Comparison of ENCODE assay signal across 8 mouse cellular contexts in genomic region chr11:23306764-23307565, GRCm38 (mm10). TPM values are rescaled to one million over a fixed set of nuclear protein-coding genes. Genes with fewer than 3 reads are reported as not detected.
DNase-seq lines count a peak whose midpoint lies in the region; ATAC-seq and TF ChIP-seq lines count a peak whose summit lies in the region.

TSS of gene Usp34 (plus strand) at chr11:23306895.

- no peak for TF ChIP-seq CTCF in CH12.LX (conservative IDR thresholded peaks at IDR 0.05 in 1 of 2, IDR thresholded peaks at IDR 0.05 in 1 of 2; ENCODE audit: low read depth in 2 of 2, low read length in 2 of 2)

- TF ChIP-seq POLR2A in CH12.LX (IDR thresholded peaks at IDR 0.05; ENCODE audit: low read depth, low read length), result no peak

- peak; percentile 63 for DNase-seq in CH12.LX (ENCODE audit: extremely low read depth)
- peak; percentile 78 to 92 for DNase-seq in kidney, postnatal 36 days
- peak; percentile 66 to 77 for DNase-seq in lung, adult 18-20 months
- peak; percentile 81 for DNase-seq in testis, postnatal 14 days (ENCODE audit: low spot score)

- peak; percentile 66; the same call in 1 of the 2 replicates for ATAC-seq in forebrain, embryonic 12.5 days (ENCODE audit: low FRiP score)
- ATAC-seq in heart, embryonic 16.5 days (replicated peaks; ENCODE audit: extremely low read depth, insufficient read depth, low FRiP score), result peak; percentile 59
- peak; percentile 65 for ATAC-seq in neural tube, embryonic 15.5 days (ENCODE audit: low FRiP score)

- in situ Hi-C loops in CH12.LX (cut with MboI; ENCODE audit: low pct_ligation_motif_present, low pct_unique_long_range_greater_than_20kb, low sequenced_read_pairs), result no loop called here

- no peak for TF ChIP-seq EP300 in CH12.LX (IDR thresholded peaks at IDR 0.05; ENCODE audit: low read length)

- no peak for TF ChIP-seq RAD21 in CH12.LX (IDR thresholded peaks at IDR 0.05; ENCODE audit: low read depth, low read length)

- H3K4me1 ChIP-seq in CH12.LX (ENCODE audit: control insufficient read depth in 1 of 2, insufficient read depth in 2 of 2), result peaks cover 5 to 27% of the 10 kb centered on the region in 2 experiments; a peak in 3 of 4 replicates
- H3K4me1 ChIP-seq in brown adipose tissue, adult 24 weeks (ENCODE audit: control insufficient read depth, insufficient read depth, insufficient read length, low read length), result peaks cover 5% of the 10 kb centered on the region
- H3K4me1 ChIP-seq in forebrain, embryonic 12.5 days, result peaks cover 10% of the 10 kb centered on the region
- H3K4me1 ChIP-seq in heart, embryonic 16.5 days (ENCODE audit: control insufficient read depth, insufficient read depth, low read length), result peaks cover 9% of the 10 kb centered on the region
- H3K4me1 ChIP-seq in neural tube, embryonic 15.5 days, result peaks cover 23% of the 10 kb centered on the region

- H3K27me3 ChIP-seq in CH12.LX (replicated peaks), result no peaks in the 10 kb centered on the region
- no peaks in the 10 kb centered on the region for H3K27me3 ChIP-seq in forebrain, embryonic 12.5 days
- H3K27me3 ChIP-seq in heart, embryonic 16.5 days (ENCODE audit: control insufficient read depth, insufficient read depth, low read length), result no peaks in the 10 kb centered on the region
- no peaks in the 10 kb centered on the region for H3K27me3 ChIP-seq in neural tube, embryonic 15.5 days (replicated peaks)

- H3K9me3 ChIP-seq in CH12.LX (replicated peaks; ENCODE audit: low read length), result no peaks in the 10 kb centered on the region
- no peaks in the 10 kb centered on the region for H3K9me3 ChIP-seq in forebrain, embryonic 12.5 days
- H3K9me3 ChIP-seq in heart, embryonic 16.5 days (replicated peaks; ENCODE audit: control insufficient read depth, low read length), result no peaks in the 10 kb centered on the region
- H3K9me3 ChIP-seq in neural tube, embryonic 15.5 days (replicated peaks), result no peaks in the 10 kb centered on the region

- H3K9ac ChIP-seq in CH12.LX (ENCODE audit: insufficient read depth, low read depth), result peak within 1 kb of the TSS; percentile 93
- H3K9ac ChIP-seq in forebrain, embryonic 12.5 days, result peak within 1 kb of the TSS; percentile 95
- peak within 1 kb of the TSS; percentile 97 for H3K9ac ChIP-seq in heart, embryonic 16.5 days (ENCODE audit: low read length)
- peak within 1 kb of the TSS; percentile 80 for H3K9ac ChIP-seq in neural tube, embryonic 15.5 days (replicated peaks)

- peak within 1 kb of the TSS; percentile 90 for H3K27ac ChIP-seq in CH12.LX (ENCODE audit: insufficient read depth, low read depth)
- H3K27ac ChIP-seq in brown adipose tissue, adult 24 weeks (replicated peaks; ENCODE audit: low read depth, low read length), result peak within 1 kb of the TSS; percentile 94
- H3K27ac ChIP-seq in forebrain, embryonic 12.5 days, result peak within 1 kb of the TSS; percentile 99
- peak within 1 kb of the TSS; percentile 99 for H3K27ac ChIP-seq in heart, embryonic 16.5 days (ENCODE audit: low read length)
- H3K27ac ChIP-seq in neural tube, embryonic 15.5 days (replicated peaks), result peak within 1 kb of the TSS; percentile 98

- peaks cover 48% of the 10 kb centered on the region for H3K79me2 ChIP-seq in CH12.LX (replicated peaks; ENCODE audit: control insufficient read depth, extremely low read depth, insufficient read depth, poor library complexity, severe bottlenecking)

- H3K4me3 ChIP-seq in CH12.LX (replicated peaks in 1 of 3; ENCODE audit: low read depth in 2 of 3, low read length in 2 of 3, poor library complexity in 1 of 3), result peak within 1 kb of the TSS; percentile 79 to 99 (median 90)
- peak within 1 kb of the TSS; percentile 100 for H3K4me3 ChIP-seq in brown adipose tissue, adult 24 weeks (ENCODE audit: insufficient read depth, low read depth, low read length)
- peak within 1 kb of the TSS; percentile 97 for H3K4me3 ChIP-seq in forebrain, embryonic 12.5 days (replicated peaks)
- H3K4me3 ChIP-seq in heart, embryonic 16.5 days (ENCODE audit: low read length), result peak within 1 kb of the TSS; percentile 95
- H3K4me3 ChIP-seq in neural tube, embryonic 15.5 days (replicated peaks), result peak within 1 kb of the TSS; percentile 86

- under 1% methylated on average over 51 of the region's 80 CpGs for WGBS in forebrain, embryonic 12.5 days
- WGBS in heart, embryonic 16.5 days, result 1% methylated on average over 58 of the region's 80 CpGs
- under 1% methylated on average over 56 of the region's 80 CpGs for WGBS in neural tube, embryonic 15.5 days

- peak within 1 kb of the TSS; percentile 80 for H3K4me2 ChIP-seq in CH12.LX (ENCODE audit: insufficient read depth, low read depth, poor library complexity, severe bottlenecking)
- H3K4me2 ChIP-seq in forebrain, embryonic 12.5 days, result peak within 1 kb of the TSS; percentile 63
- peak within 1 kb of the TSS; percentile 81 for H3K4me2 ChIP-seq in heart, embryonic 16.5 days (ENCODE audit: low read depth, low read length)
- peak within 1 kb of the TSS; percentile 60 for H3K4me2 ChIP-seq in neural tube, embryonic 15.5 days

- dilution Hi-C loops in CH12.LX (cut with MboI; ENCODE audit: extremely low pct_ligation_motif_present, extremely low pct_unique_long_range_greater_than_20kb, low sequenced_read_pairs), result no loop called here

- peaks cover 3 to 20% of the 10 kb centered on the region in 2 experiments for H3K36me3 ChIP-seq in CH12.LX (replicated peaks in 1 of 2; ENCODE audit: control insufficient read depth in 1 of 2, insufficient read depth in 1 of 2, low read length in 1 of 2)
- peaks cover 3% of the 10 kb centered on the region; the same call in 1 of the 2 replicates for H3K36me3 ChIP-seq in forebrain, embryonic 12.5 days (replicated peaks)
- no peaks in the 10 kb centered on the region for H3K36me3 ChIP-seq in heart, embryonic 16.5 days (ENCODE audit: control insufficient read depth, insufficient read depth)
- no peaks in the 10 kb centered on the region for H3K36me3 ChIP-seq in neural tube, embryonic 15.5 days

TF ChIP-seq in CH12.LX, 34 proteins besides CTCF, POLR2A, EP300 and RAD21:
- TF ChIP-seq MXI1 (IDR thresholded peaks at IDR 0.05; ENCODE audit: low read depth, low read length) (no peak; the same call in none of the 2 replicates), UBTF (IDR thresholded peaks at IDR 0.05; ENCODE audit: low read depth, low read length) (peak; percentile 43), MYC (IDR thresholded peaks at IDR 0.05; ENCODE audit: low read depth, low read length) (0 out of 2 replicates have a peak, but pooled peaks have one; percentile 23), ZNF384 (IDR thresholded peaks at IDR 0.05; ENCODE audit: low read depth, low read length) (no peak), TCF12 (IDR thresholded peaks at IDR 0.05; ENCODE audit: low read depth, low read length) (0 out of 2 replicates have a peak, but pooled peaks have one; percentile 27), POLR2AphosphoS2 (IDR thresholded peaks at IDR 0.05; ENCODE audit: low read depth, low read length) (no peak), NELFE (IDR thresholded peaks at IDR 0.05; ENCODE audit: low read depth, low read length) (no peak), CHD2 (IDR thresholded peaks at IDR 0.05; ENCODE audit: low read length) (peak; percentile 84), HCFC1 (IDR thresholded peaks at IDR 0.05; ENCODE audit: low read depth, low read length) (0 out of 2 replicates have a peak, but pooled peaks have one; percentile 24), ZMIZ1 (IDR thresholded peaks at IDR 0.05; ENCODE audit: low read depth, low read length) (no peak), MAZ (IDR thresholded peaks at IDR 0.05; ENCODE audit: low read depth, low read length) (no peak), SIN3A (IDR thresholded peaks at IDR 0.05; ENCODE audit: low read length) (peak; percentile 78)

RNA-seq across cellular contexts. Expression of gene Usp34, which starts in this region (rescaled TPM):
- 45.4 and 47.5 TPM in 2 replicates for total RNA-seq in CH12.LX (2012; rRNA removed)
- 87.2 and 92.5 TPM in 2 replicates for total RNA-seq in CH12.LX (2014; rRNA removed)
- polyA plus RNA-seq in CH12.LX (2012; ENCODE audit: insufficient read length, low read depth), result 57.4 and 65.4 TPM in 2 replicates
- 12.4 and 15.9 TPM in 2 replicates for polyA plus RNA-seq in brown adipose tissue, adult 24 weeks (2012; ENCODE audit: insufficient read depth, insufficient read length, missing spikeins)
- polyA plus RNA-seq in forebrain, embryonic 12.5 days (2016; fragmentation: Nextera tagmentation; extraction: Ambion mirVana), result 30.9 and 32.1 TPM in 2 replicates
- polyA plus RNA-seq in heart, embryonic 16.5 days (2015; fragmentation: Nextera tagmentation; extraction: Ambion mirVana), result 12.8 and 13.1 TPM in 2 replicates
- 25.2 and 26.3 TPM in 2 replicates for polyA plus RNA-seq in neural tube, embryonic 15.5 days (2015; fragmentation: Nextera tagmentation; extraction: Ambion mirVana)

Comparison
In these comparisons a context has a peak if more than half of its experiments do, and no peak if none do; other contexts are left out.
1. Peak in every context shown above with its lines: DNase-seq, ATAC-seq, H3K4me3 ChIP-seq and H3K27ac ChIP-seq.